Mouse (Mus musculus) kidney, adult 2 months (tissue): Measurements from ENCODE around the gene Cmklr1.

Experiments used
- CTCF ChIP-seq: fragments of 200-500 bp; conservative IDR thresholded peaks from 2 replicates; pipeline ENCODE4 v1.5.1; 2011; ENCODE audit warnings: low read depth, mild to moderate bottlenecking, control low read depth, low read length, moderate library complexity, mixed read lengths; ENCODE audit not compliant: insufficient read depth, insufficient read length
- POLR2A ChIP-seq: fragments of 200-500 bp; IDR thresholded peaks from one replicate; pipeline ENCODE4 v1.6.1; 2011; ENCODE audit warnings: low read depth, low read length, control low read depth

DNA sequence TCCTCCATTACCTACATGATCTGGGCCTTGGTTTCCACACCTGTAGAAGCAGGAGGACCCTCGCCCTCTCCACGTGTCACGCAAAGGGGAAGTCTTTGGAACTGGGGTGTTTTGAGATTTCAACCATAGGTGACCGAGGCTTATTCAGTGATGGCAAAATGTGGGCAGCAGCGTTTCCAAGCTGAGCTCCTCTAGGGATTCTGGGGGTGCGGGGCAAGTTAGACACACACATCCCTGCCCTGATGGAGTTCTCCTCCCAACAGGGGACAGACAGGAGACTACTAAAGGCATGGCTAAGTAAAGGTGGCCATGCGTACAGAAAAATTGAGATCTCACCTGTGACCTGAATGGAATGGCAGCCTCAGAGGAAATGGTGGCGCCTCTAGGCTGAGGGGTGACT lies 41.7 kb downstream of the Cmklr1 start:
- TF ChIP-seq POLR2A, result no peak
- TF ChIP-seq CTCF, result no peak
